Mouse (Mus musculus): ENCODE results near the gene Cklf. TPM values are rescaled to one million over a fixed set of nuclear protein-coding genes. Genes with fewer than 3 reads are reported as not detected.
"Not testable (repeated sequence)": the region's sequence is repeated elsewhere in the genome, so short reads cannot be mapped to it uniquely, and the experiment has no call there.

Gene Cklf
- polyA plus RNA-seq, 1 experiment from 2014 or later, result 30.6 TPM

DNA sequence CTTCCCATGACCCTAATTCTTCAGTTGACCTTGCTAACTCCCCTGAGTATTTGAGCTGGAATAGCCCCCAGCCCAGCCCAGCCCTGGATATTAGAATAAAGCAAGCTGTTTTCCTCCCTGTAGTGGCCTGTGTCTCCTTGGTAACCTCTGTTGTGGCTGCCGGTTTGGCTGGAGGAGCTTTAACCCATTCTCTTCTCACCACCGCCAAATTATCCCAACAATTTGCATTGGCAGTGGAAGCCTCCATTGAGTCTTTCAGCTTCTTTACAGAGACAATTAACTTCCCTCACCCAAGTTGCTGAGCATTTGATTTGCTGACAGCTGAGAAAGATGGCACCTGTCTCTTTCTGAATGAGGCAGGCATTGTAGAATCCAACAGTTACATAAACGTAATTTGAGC lies 50.9 kb downstream of the Cklf start:
- not testable (repeated sequence) for H3K36me3 ChIP-seq (ENCODE audit: control insufficient read depth, insufficient read depth, low read length); H3K9ac ChIP-seq (ENCODE audit: low read depth, low read length); H3K27me3 ChIP-seq (replicated peaks; ENCODE audit: control insufficient read depth, insufficient read depth, low read length); H3K9me3 ChIP-seq (ENCODE audit: control insufficient read depth, low read length); H3K27ac ChIP-seq (ENCODE audit: low read length); H3K4me2 ChIP-seq (ENCODE audit: low read depth, low read length); H3K4me1 ChIP-seq (ENCODE audit: control insufficient read depth, insufficient read depth, low read length); ATAC-seq; H3K4me3 ChIP-seq (ENCODE audit: low read length)
- 25% methylated on average over 3 of the region's 3 CpGs for WGBS

DNA sequence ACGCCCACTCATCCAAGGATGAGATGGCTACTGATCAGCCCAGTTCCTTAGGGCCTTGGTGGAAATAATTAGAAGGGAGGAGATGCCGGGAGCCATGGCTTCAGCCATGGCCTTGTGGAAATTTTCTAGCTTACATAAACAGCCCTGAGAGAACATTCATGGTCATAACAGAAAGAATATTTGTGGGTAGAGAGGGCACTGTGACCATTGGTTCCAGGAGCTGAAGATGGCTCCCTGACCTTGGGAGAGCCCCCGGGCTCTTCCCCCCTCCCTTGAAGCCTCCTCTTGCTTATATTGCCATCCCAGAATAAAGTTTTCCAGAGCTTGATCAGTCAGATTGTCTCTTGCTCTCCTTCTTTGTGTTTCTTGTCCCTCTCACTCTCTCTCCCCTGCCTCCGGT lies 51.9 kb downstream of the Cklf start:
- 80% methylated on average over 4 of the region's 4 CpGs for WGBS
- H3K4me3 ChIP-seq (ENCODE audit: low read length); H3K36me3 ChIP-seq (ENCODE audit: control insufficient read depth, insufficient read depth, low read length); ATAC-seq; H3K27me3 ChIP-seq (replicated peaks; ENCODE audit: control insufficient read depth, insufficient read depth, low read length); H3K9me3 ChIP-seq (ENCODE audit: control insufficient read depth, low read length); H3K4me1 ChIP-seq (ENCODE audit: control insufficient read depth, insufficient read depth, low read length); H3K27ac ChIP-seq (ENCODE audit: low read length); H3K4me2 ChIP-seq (ENCODE audit: low read depth, low read length); H3K9ac ChIP-seq (ENCODE audit: low read depth, low read length): not testable (repeated sequence)

DNA sequence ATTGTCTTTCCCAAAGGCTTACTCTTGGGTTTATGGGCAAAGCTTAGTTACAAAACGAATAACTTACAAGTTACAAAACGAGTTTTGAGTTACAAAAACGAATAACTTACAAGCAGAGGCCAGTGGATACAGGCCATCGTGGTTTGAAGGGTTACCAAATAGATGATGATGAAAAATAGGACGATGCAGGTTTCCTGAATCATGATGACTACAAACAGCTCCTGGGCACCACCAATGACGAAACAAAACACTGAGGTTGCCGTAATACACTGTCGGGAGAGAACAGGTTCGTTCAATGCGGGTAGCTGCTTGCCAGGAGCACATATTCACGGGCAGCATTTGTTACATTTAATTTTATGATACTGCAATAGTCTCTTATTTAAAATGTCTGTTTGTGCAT lies 54.3 kb downstream of the Cklf start:
- H3K36me3 ChIP-seq (ENCODE audit: control insufficient read depth, insufficient read depth, low read length), result no peaks in the 10 kb centered on the region
- H3K9me3 ChIP-seq (ENCODE audit: control insufficient read depth, low read length), result no peaks in the 10 kb centered on the region
- no peak overlapping the region for H3K27ac ChIP-seq (ENCODE audit: low read length)
- H3K4me2 ChIP-seq (ENCODE audit: low read depth, low read length), result no peak overlapping the region
- no peaks in the 10 kb centered on the region for H3K27me3 ChIP-seq (replicated peaks; ENCODE audit: control insufficient read depth, insufficient read depth, low read length)
- ATAC-seq, result no peak
- no peaks in the 10 kb centered on the region for H3K4me1 ChIP-seq (ENCODE audit: control insufficient read depth, insufficient read depth, low read length)
- no peak overlapping the region for H3K9ac ChIP-seq (ENCODE audit: low read depth, low read length)
- no peak overlapping the region for H3K4me3 ChIP-seq (ENCODE audit: low read length)
- 86% methylated on average over 11 of the region's 11 CpGs for WGBS

DNA sequence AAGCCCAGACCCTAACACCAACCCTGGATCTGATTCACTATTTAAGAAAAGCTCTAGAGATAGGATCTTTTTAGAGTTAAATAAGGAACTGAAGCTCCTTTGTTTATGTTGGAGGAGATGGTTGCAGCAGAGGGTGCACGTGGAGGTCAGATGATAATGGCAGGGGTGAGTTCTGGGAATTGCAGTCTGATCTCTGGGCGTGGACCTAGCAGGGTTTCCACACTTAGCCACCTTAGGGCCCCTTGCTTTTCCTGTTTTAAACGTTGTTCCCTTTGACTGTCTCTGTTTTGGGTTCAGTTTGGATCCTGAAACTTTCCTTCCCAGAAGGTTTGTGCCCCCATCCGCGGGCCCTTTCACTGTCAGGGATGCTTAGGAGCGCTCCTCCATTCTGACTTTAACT lies 57.7 kb downstream of the Cklf start:
- not testable (repeated sequence) for H3K27ac ChIP-seq (ENCODE audit: low read length); H3K4me2 ChIP-seq (ENCODE audit: low read depth, low read length); H3K9ac ChIP-seq (ENCODE audit: low read depth, low read length); H3K4me3 ChIP-seq (ENCODE audit: low read length); H3K4me1 ChIP-seq (ENCODE audit: control insufficient read depth, insufficient read depth, low read length); H3K27me3 ChIP-seq (replicated peaks; ENCODE audit: control insufficient read depth, insufficient read depth, low read length); H3K36me3 ChIP-seq (ENCODE audit: control insufficient read depth, insufficient read depth, low read length); H3K9me3 ChIP-seq (ENCODE audit: control insufficient read depth, low read length)
- ATAC-seq, result peak; percentile 68; the same call in 1 of the 2 replicates
- 43% methylated on average over 6 of the region's 6 CpGs for WGBS

DNA sequence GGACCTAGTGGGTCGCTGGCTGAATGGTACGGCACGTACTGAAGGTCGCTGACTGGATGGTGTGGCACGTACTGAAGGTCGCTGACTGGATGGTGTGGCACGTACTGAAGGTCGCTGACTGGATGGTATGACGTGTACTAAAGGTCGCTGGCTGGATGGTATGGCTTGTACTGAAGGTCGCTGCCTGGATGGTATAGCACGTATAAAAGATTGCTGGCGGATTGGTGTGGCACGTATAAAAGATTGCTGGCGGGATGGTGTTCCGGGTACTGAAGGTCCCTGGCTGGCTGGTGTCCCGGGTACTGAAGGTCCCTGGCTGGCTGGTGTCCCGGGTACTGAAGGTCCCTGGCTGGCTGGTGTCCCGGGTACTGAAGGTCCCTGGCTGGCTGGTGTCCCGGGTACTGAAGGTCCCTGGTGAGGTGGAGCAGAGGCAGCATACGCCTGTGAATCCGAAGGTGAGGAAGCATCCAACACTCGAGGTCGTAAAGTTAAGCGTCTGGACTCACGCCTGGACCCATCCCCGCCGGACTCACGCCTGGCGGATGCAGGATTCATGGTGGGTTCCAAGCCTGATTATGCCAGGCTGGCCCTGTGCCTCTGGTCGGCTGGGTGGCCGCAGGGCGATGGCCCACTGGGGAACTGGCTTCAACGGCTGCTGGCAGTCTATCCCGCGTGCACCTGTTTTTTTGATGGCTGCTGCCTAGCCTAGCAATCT lies 58.9 kb downstream of the Cklf start, which contains the start of the genes Gm45711 and Cmtm1:
TSS of gene Gm45711 (minus strand) at position 641 of the 715 bp plus-strand sequence.
TSS of gene Cmtm1 (minus strand) at position 705 of the 715 bp plus-strand sequence.
- peak; percentile 59 for ATAC-seq
- H3K36me3 ChIP-seq (ENCODE audit: control insufficient read depth, insufficient read depth, low read length); H3K9ac ChIP-seq (ENCODE audit: low read depth, low read length); H3K4me3 ChIP-seq (ENCODE audit: low read length); H3K9me3 ChIP-seq (ENCODE audit: control insufficient read depth, low read length); H3K27ac ChIP-seq (ENCODE audit: low read length); H3K27me3 ChIP-seq (replicated peaks; ENCODE audit: control insufficient read depth, insufficient read depth, low read length); H3K4me1 ChIP-seq (ENCODE audit: control insufficient read depth, insufficient read depth, low read length); H3K4me2 ChIP-seq (ENCODE audit: low read depth, low read length): not testable (repeated sequence)
- WGBS, result 85% methylated on average over 36 of the region's 36 CpGs

DNA sequence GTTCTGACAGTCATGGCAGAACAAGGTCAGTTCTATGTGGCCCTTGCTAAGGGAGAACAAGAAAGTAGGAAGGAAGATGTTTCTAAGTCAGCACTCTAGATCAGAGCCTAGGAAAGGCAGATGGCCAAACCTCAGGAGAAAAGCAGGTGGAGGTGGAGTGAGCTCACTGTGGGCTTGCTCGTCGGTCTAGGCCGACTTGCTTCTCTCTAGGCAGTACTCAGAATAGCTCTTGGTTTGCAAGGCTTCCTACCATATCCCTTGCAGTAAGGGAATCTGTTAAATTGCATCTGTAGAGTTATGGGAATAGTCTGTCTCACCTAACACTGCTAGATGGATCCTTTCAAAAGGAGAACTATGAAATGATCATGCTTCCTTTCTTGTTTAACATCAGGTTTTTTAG lies 61.4 kb downstream of the Cklf start:
- H3K9ac ChIP-seq (ENCODE audit: low read depth, low read length); H3K27me3 ChIP-seq (replicated peaks; ENCODE audit: control insufficient read depth, insufficient read depth, low read length); H3K4me3 ChIP-seq (ENCODE audit: low read length); H3K9me3 ChIP-seq (ENCODE audit: control insufficient read depth, low read length); H3K27ac ChIP-seq (ENCODE audit: low read length); H3K4me2 ChIP-seq (ENCODE audit: low read depth, low read length); H3K36me3 ChIP-seq (ENCODE audit: control insufficient read depth, insufficient read depth, low read length); ATAC-seq; H3K4me1 ChIP-seq (ENCODE audit: control insufficient read depth, insufficient read depth, low read length): not testable (repeated sequence)
- WGBS, result 87% methylated on average over 3 of the region's 3 CpGs

DNA sequence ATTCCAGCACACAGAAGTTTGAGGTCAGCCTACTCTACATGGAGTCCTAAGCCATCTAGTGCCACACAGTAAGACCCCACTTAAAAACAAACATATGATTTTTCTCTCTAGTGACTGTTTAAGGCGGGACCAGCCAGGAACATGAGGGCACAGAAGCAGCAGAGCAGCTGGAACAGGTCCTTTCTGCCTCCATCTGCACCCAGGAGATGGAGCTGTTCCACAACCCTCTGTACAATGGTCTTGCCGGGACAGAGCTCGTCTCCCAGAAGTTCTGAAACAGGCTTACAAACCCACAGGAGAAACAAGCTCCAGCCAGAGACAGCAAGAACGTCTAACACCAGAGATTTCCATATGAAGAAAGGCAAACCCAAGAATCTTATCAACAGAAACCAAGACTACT lies 62.6 kb downstream of the Cklf start:
- no peak overlapping the region for H3K9ac ChIP-seq (ENCODE audit: low read depth, low read length)
- no peaks in the 10 kb centered on the region for H3K4me1 ChIP-seq (ENCODE audit: control insufficient read depth, insufficient read depth, low read length)
- H3K9me3 ChIP-seq (ENCODE audit: control insufficient read depth, low read length), result no peaks in the 10 kb centered on the region
- no peak overlapping the region for H3K27ac ChIP-seq (ENCODE audit: low read length)
- 54% methylated on average over 4 of the region's 4 CpGs for WGBS
- ATAC-seq, result no peak
- no peak overlapping the region for H3K4me3 ChIP-seq (ENCODE audit: low read length)
- no peaks in the 10 kb centered on the region for H3K27me3 ChIP-seq (replicated peaks; ENCODE audit: control insufficient read depth, insufficient read depth, low read length)
- H3K4me2 ChIP-seq (ENCODE audit: low read depth, low read length), result no peak overlapping the region
- no peaks in the 10 kb centered on the region for H3K36me3 ChIP-seq (ENCODE audit: control insufficient read depth, insufficient read depth, low read length)

Other genes with a start within 250 kb of the Cklf start
- 17.8 and 19.7 TPM in 2 replicates for gene Cdh5, start 149.2 kb upstream of the Cklf start, polyA plus RNA-seq (2015; fragmentation: Nextera tagmentation; extraction: Ambion mirVana)
- 0.82 and 1.1 TPM in 2 replicates for gene Bean1, start 80.4 kb upstream of the Cklf start, polyA plus RNA-seq (2015; fragmentation: Nextera tagmentation; extraction: Ambion mirVana)
- gene Tk2, start 2.3 kb upstream of the Cklf start, polyA plus RNA-seq (2015; fragmentation: Nextera tagmentation; extraction: Ambion mirVana), result 13.4 and 14.0 TPM in 2 replicates
- not detected in 2 replicates for gene Cmtm2a, start 42.3 kb downstream of the Cklf start, polyA plus RNA-seq (2015; fragmentation: Nextera tagmentation; extraction: Ambion mirVana)
- not detected in 2 replicates for gene Gm45711, start 59.2 kb downstream of the Cklf start, polyA plus RNA-seq (2015; fragmentation: Nextera tagmentation; extraction: Ambion mirVana)
- gene Cmtm1, start 59.3 kb downstream of the Cklf start, polyA plus RNA-seq (2015; fragmentation: Nextera tagmentation; extraction: Ambion mirVana), result not detected in 2 replicates
- gene Gm11020, start 70.7 kb downstream of the Cklf start, polyA plus RNA-seq (2015; fragmentation: Nextera tagmentation; extraction: Ambion mirVana), result not detected in 2 replicates
- not detected in 2 replicates for gene Cmtm2b, start 71.4 kb downstream of the Cklf start, polyA plus RNA-seq (2015; fragmentation: Nextera tagmentation; extraction: Ambion mirVana)
- 98.2 and 105 TPM in 2 replicates for gene Cmtm3, start 88.5 kb downstream of the Cklf start, polyA plus RNA-seq (2015; fragmentation: Nextera tagmentation; extraction: Ambion mirVana)
- 4.2 and 5.1 TPM in 2 replicates for gene Cmtm4, start 144.9 kb downstream of the Cklf start, polyA plus RNA-seq (2015; fragmentation: Nextera tagmentation; extraction: Ambion mirVana)
- gene Dync1li2, start 192.2 kb downstream of the Cklf start, polyA plus RNA-seq (2015; fragmentation: Nextera tagmentation; extraction: Ambion mirVana), result 38.7 and 39.7 TPM in 2 replicates

All from intestine, embryonic 16.5 days (tissue).